Mouse (Mus musculus) heart, embryonic 14.5 days (tissue): Measurements from ENCODE around the gene Lrrc8d. TPM values are rescaled to one million over a fixed set of nuclear protein-coding genes. Genes with fewer than 3 reads are reported as not detected.

Experiments
- ATAC-seq: fragments of 200-750 bp; cut with Nextera tagmentation; 2 replicates; pipeline ENCODE4 v1.8.0; 2017; ENCODE audit warnings: low read depth, moderate TSS enrichment; ENCODE audit not compliant: insufficient number of reproducible peaks, insufficient read depth, low FRiP score
- H3K27ac ChIP-seq, 2 experiments: fragments of 200-500 bp in 1 of 2; fragments of 300-500 bp in 1 of 2; sonication (generic) in 1 of 2; replicated peaks in 1 of 2; 2 replicates each; pipeline ENCODE4 v1.5.1; 2012 to 2014; ENCODE audit warnings: low read depth in 2 of 2, low read length in 2 of 2, control low read depth in 1 of 2, mild to moderate bottlenecking in 1 of 2, mixed read lengths in 1 of 2; ENCODE audit not compliant: control insufficient read depth in 1 of 2, insufficient read depth in 1 of 2
- H3K27me3 ChIP-seq: fragments of 300-500 bp; sonication (generic); 2 replicates; pipeline ENCODE4 v1.6.1; 2014; ENCODE audit warnings: mild to moderate bottlenecking, low read length, control low read depth; ENCODE audit not compliant: control insufficient read depth, insufficient read depth
- H3K36me3 ChIP-seq: fragments of 300-500 bp; sonication (generic); 2 replicates; pipeline ENCODE4 v1.6.1; 2014; ENCODE audit warnings: mild to moderate bottlenecking, control low read depth, low read length, mixed read lengths; ENCODE audit not compliant: control insufficient read depth, insufficient read depth
- H3K4me1 ChIP-seq, 2 experiments: fragments of 200-500 bp in 1 of 2; fragments of 300-500 bp in 1 of 2; sonication (generic) in 1 of 2; 2 replicates each; pipeline ENCODE4 v1.6.1; 2012 to 2014; ENCODE audit warnings: low read length in 2 of 2, control low read depth in 1 of 2, mixed read lengths in 1 of 2; ENCODE audit not compliant: control insufficient read depth in 2 of 2, insufficient read depth in 2 of 2
- H3K4me2 ChIP-seq: fragments of 300-500 bp; sonication (generic); 2 replicates; pipeline ENCODE4 v1.6.1; 2014; ENCODE audit warnings: mild to moderate bottlenecking, low read length
- H3K4me3 ChIP-seq, 2 experiments: fragments of 200-500 bp in 1 of 2; fragments of 300-500 bp in 1 of 2; sonication (generic) in 1 of 2; 2 replicates each; pipeline ENCODE4 v1.5.1; 2012 to 2014; ENCODE audit warnings: low read length in 2 of 2, mild to moderate bottlenecking in 2 of 2, control low read depth in 1 of 2, low read depth in 1 of 2, moderate library complexity in 1 of 2; ENCODE audit not compliant: control insufficient read depth in 1 of 2, insufficient read depth in 1 of 2
- H3K9ac ChIP-seq: fragments of 300-500 bp; sonication (generic); 2 replicates; pipeline ENCODE4 v1.6.1; 2014; ENCODE audit warnings: mild to moderate bottlenecking, low read length
- H3K9me3 ChIP-seq: fragments of 300-500 bp; sonication (generic); 2 replicates; pipeline ENCODE4 v1.6.1; 2016; ENCODE audit warnings: low read length, control low read depth; ENCODE audit not compliant: control insufficient read depth
- WGBS: fragments of 180-500 bp; shearing (Covaris S2); extraction: QIAGEN DNeasy Blood & Tissue Kit; methylation state at CpG from one replicate; pipeline ENCODE4 v1.1.7; 2014; 5-methylcytosine and 5-hydroxymethylcytosine counted together
- polyA plus RNA-seq: library from polyadenylated mRNA; unstranded; fragments of >200 nt; fragmentation: Nextera tagmentation; extraction: Ambion mirVana; gene quantifications from 2 replicates; pipeline ENCODE4 v1.2.1, GENCODE M21; 2014

Lrrc8d gene
- polyA plus RNA-seq, 1 experiment from 2014 or later: 10.2 TPM

- H3K27ac ChIP-seq: no peak overlapping the region
- 57% methylated on average over 11 of the region's 11 CpGs for WGBS
- ATAC-seq: no peak
- H3K9ac ChIP-seq: no peak overlapping the region
- H3K9me3 ChIP-seq: peaks cover 10% of the 10 kb centered on the region
- peaks cover 22% of the 10 kb centered on the region for H3K36me3 ChIP-seq
- no peak overlapping the region for H3K4me3 ChIP-seq
- no peak overlapping the region for H3K4me2 ChIP-seq
- H3K4me1 ChIP-seq: peaks cover 16 to 24% of the 10 kb centered on the region in 2 experiments
- H3K27me3 ChIP-seq: no peaks in the 10 kb centered on the region
Measured at GRCm38 (mm10) chr5:105809056-105809455, 109.3 kb downstream of the Lrrc8d start.

DNA sequence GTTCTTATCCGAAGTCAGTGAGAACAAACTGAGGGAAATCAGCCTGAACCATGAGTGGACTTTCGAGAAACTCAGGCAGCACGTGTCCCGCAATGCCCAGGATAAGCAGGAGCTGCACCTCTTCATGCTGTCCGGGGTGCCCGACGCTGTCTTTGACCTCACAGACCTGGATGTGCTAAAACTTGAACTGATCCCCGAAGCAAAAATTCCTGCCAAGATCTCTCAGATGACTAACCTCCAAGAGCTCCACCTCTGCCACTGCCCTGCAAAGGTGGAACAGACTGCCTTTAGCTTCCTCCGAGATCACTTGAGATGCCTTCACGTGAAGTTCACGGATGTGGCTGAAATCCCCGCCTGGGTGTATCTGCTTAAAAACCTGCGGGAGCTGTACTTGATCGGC lies 113.3 kb downstream of the Lrrc8d start:
- no peak overlapping the region for H3K27ac ChIP-seq
- no peak overlapping the region for H3K4me3 ChIP-seq
- H3K9me3 ChIP-seq: peaks cover 10% of the 10 kb centered on the region
- no peaks in the 10 kb centered on the region for H3K27me3 ChIP-seq
- peaks cover 22% of the 10 kb centered on the region for H3K36me3 ChIP-seq
- no peak overlapping the region for H3K9ac ChIP-seq
- ATAC-seq: no peak
- peaks cover 17 to 27% of the 10 kb centered on the region in 2 experiments for H3K4me1 ChIP-seq
- 94% methylated on average over 14 of the region's 14 CpGs for WGBS
- no peak overlapping the region for H3K4me2 ChIP-seq

GRCm38 (mm10) chr5:105813974-105814373 lies 114.2 kb downstream of the Lrrc8d start:
- Histone ChIP-seq H3K4me2 (no peak overlapping the region), H3K9me3 (peaks cover 10% of the 10 kb centered on the region), H3K36me3 (peaks cover 22% of the 10 kb centered on the region), H3K4me3 (no peak overlapping the region), H3K4me1 (peaks cover 11 to 18% of the 10 kb centered on the region in 2 experiments), H3K9ac (no peak overlapping the region), H3K27me3 (no peaks in the 10 kb centered on the region), H3K27ac (no peak overlapping the region)
- 87% methylated on average over 10 of the region's 10 CpGs for WGBS
- no peak for ATAC-seq

DNA sequence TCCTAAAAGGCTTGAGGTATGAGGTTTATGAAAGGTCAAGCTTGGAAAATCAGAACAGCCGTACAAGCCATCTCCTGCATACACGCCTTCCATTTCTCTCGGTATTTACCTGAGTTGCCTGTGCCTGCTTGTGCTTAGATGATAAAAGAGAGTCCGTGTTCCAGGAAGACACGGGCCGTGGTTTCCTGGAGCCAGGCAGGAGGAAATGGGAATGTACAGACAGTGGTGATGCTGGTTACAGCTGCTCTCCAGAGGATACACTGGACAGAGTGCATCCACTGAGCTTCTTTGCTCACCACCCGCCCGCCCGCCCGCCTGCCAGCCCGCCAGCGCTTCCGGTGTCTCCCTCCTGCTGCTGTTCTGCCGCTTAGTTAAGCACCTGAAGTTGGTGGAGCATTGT lies 116.3 kb downstream of the Lrrc8d start:
- WGBS: 81% methylated on average over 14 of the region's 14 CpGs
- peaks cover 10% of the 10 kb centered on the region for H3K9me3 ChIP-seq
- H3K4me1 ChIP-seq: peaks cover 7 to 13% of the 10 kb centered on the region in 2 experiments
- H3K9ac ChIP-seq: no peak overlapping the region
- H3K27me3 ChIP-seq: no peaks in the 10 kb centered on the region; the same call in 1 of the 2 replicates
- no peak for ATAC-seq
- no peak overlapping the region for H3K4me3 ChIP-seq
- H3K4me2 ChIP-seq: no peak overlapping the region
- no peak overlapping the region for H3K27ac ChIP-seq
- H3K36me3 ChIP-seq: peaks cover 22% of the 10 kb centered on the region

GRCm38 (mm10) chr5:105817248-105817976 lies 117.6 kb downstream of the Lrrc8d start:
- Histone ChIP-seq H3K4me2 (no peak overlapping the region), H3K27ac (0 out of 4 replicates have a peak overlapping the region, but pooled peaks of 1 of the 2 experiments have one; percentile 24), H3K9me3 (peaks cover 8% of the 10 kb centered on the region), H3K4me1 (peaks cover 7 to 13% of the 10 kb centered on the region in 2 experiments), H3K9ac (no peak overlapping the region), H3K4me3 (no peak overlapping the region), H3K27me3 (no peaks in the 10 kb centered on the region; the same call in 1 of the 2 replicates), H3K36me3 (peaks cover 14% of the 10 kb centered on the region)
- ATAC-seq: no peak
- WGBS: 69% methylated on average over 9 of the region's 9 CpGs

- H3K4me1 ChIP-seq: peaks cover 7 to 13% of the 10 kb centered on the region in 2 experiments
- 86% methylated on average over 5 of the region's 5 CpGs for WGBS
- H3K27me3 ChIP-seq: no peaks in the 10 kb centered on the region; the same call in 1 of the 2 replicates
- no peak overlapping the region for H3K4me3 ChIP-seq
- H3K9me3 ChIP-seq: no peaks in the 10 kb centered on the region
- H3K4me2 ChIP-seq: no peak overlapping the region
- H3K9ac ChIP-seq: no peak overlapping the region
- no peak for ATAC-seq
- peaks cover 5% of the 10 kb centered on the region for H3K36me3 ChIP-seq
- H3K27ac ChIP-seq: no peak overlapping the region
Measured at GRCm38 (mm10) chr5:105818411-105818810, 118.6 kb downstream of the Lrrc8d start.

- no peak for ATAC-seq
- Histone ChIP-seq H3K4me3 (no peak overlapping the region), H3K4me2 (no peak overlapping the region), H3K9me3 (no peaks in the 10 kb centered on the region), H3K36me3 (no peaks in the 10 kb centered on the region), H3K27ac (no peak overlapping the region), H3K4me1 (peaks cover 17 to 27% of the 10 kb centered on the region in 2 experiments), H3K9ac (no peak overlapping the region), H3K27me3 (no peaks in the 10 kb centered on the region; the same call in 1 of the 2 replicates)
- WGBS: 70% methylated on average over 6 of the region's 6 CpGs
Measured at GRCm38 (mm10) chr5:105821390-105821789, 121.6 kb downstream of the Lrrc8d start.
